Mouse (Mus musculus): ENCODE data around the gene Sardh. TPM values are rescaled to one million over a fixed set of nuclear protein-coding genes. Genes with fewer than 3 reads are reported as not detected.

Gene Sardh
- polyA plus RNA-seq, 1 experiment: not detected

GRCm38 (mm10) chr2:27278859-27279258, 30.7 kb upstream of the Sardh start:
- no peak overlapping the region for H3K27ac ChIP-seq (ENCODE audit: insufficient read depth, low read depth, low read length)
- H3K4me3 ChIP-seq (ENCODE audit: insufficient read depth, low read depth, low read length): no peak overlapping the region
- no peak for TF ChIP-seq POLR2A (IDR thresholded peaks at IDR 0.05; ENCODE audit: insufficient read depth, low read depth, low read length)
- no peak for TF ChIP-seq CTCF (IDR thresholded peaks at IDR 0.05; ENCODE audit: insufficient read depth, low read depth, low read length)
- WGBS: 89% methylated on average over 7 of the region's 7 CpGs
- no peaks in the 10 kb centered on the region for H3K4me1 ChIP-seq (ENCODE audit: control insufficient read depth, insufficient read depth, low read length)

GRCm38 (mm10) chr2:27268325-27268724, 20.2 kb upstream of the Sardh start:
- Histone ChIP-seq H3K4me1 (ENCODE audit: control insufficient read depth, insufficient read depth, low read length) (no peaks in the 10 kb centered on the region), H3K27ac (ENCODE audit: insufficient read depth, low read depth, low read length) (no peak overlapping the region), H3K4me3 (ENCODE audit: insufficient read depth, low read depth, low read length) (no peak overlapping the region)
- WGBS: 41% methylated on average over 2 of the region's 2 CpGs
- TF ChIP-seq POLR2A (IDR thresholded peaks at IDR 0.05; ENCODE audit: insufficient read depth, low read depth, low read length) (no peak), CTCF (IDR thresholded peaks at IDR 0.05; ENCODE audit: insufficient read depth, low read depth, low read length) (no peak)

GRCm38 (mm10) chr2:27265819-27266218, 17.7 kb upstream of the Sardh start:
- Histone ChIP-seq H3K4me1 (ENCODE audit: control insufficient read depth, insufficient read depth, low read length) (no peaks in the 10 kb centered on the region), H3K4me3 (ENCODE audit: insufficient read depth, low read depth, low read length) (no peak overlapping the region), H3K27ac (ENCODE audit: insufficient read depth, low read depth, low read length) (no peak overlapping the region)
- TF ChIP-seq POLR2A (IDR thresholded peaks at IDR 0.05; ENCODE audit: insufficient read depth, low read depth, low read length) (no peak), CTCF (IDR thresholded peaks at IDR 0.05; ENCODE audit: insufficient read depth, low read depth, low read length) (no peak)
- 89% methylated on average over 3 of the region's 3 CpGs for WGBS

- WGBS: 89% methylated on average over 4 of the region's 4 CpGs
- Histone ChIP-seq H3K27ac (ENCODE audit: insufficient read depth, low read depth, low read length) (no peak overlapping the region), H3K4me1 (ENCODE audit: control insufficient read depth, insufficient read depth, low read length) (no peaks in the 10 kb centered on the region), H3K4me3 (ENCODE audit: insufficient read depth, low read depth, low read length) (no peak overlapping the region)
- no peak for TF ChIP-seq POLR2A (IDR thresholded peaks at IDR 0.05; ENCODE audit: insufficient read depth, low read depth, low read length)
- no peak for TF ChIP-seq CTCF (IDR thresholded peaks at IDR 0.05; ENCODE audit: insufficient read depth, low read depth, low read length)
Observed at GRCm38 (mm10) chr2:27262984-27263383, 14.8 kb upstream of the Sardh start.

GRCm38 (mm10) chr2:27251434-27251833, 3.3 kb upstream of the Sardh start:
- H3K4me3 ChIP-seq (ENCODE audit: insufficient read depth, low read depth, low read length): no peak overlapping the region
- peaks cover 10% of the 10 kb centered on the region for H3K4me1 ChIP-seq (ENCODE audit: control insufficient read depth, insufficient read depth, low read length)
- no peak for TF ChIP-seq CTCF (IDR thresholded peaks at IDR 0.05; ENCODE audit: insufficient read depth, low read depth, low read length)
- H3K27ac ChIP-seq (ENCODE audit: insufficient read depth, low read depth, low read length): no peak overlapping the region

GRCm38 (mm10) chr2:27247487-27247863, 662 bp downstream of the Sardh start:
- Histone ChIP-seq H3K4me3 (ENCODE audit: insufficient read depth, low read depth, low read length) (no peak overlapping the region), H3K4me1 (ENCODE audit: control insufficient read depth, insufficient read depth, low read length) (peaks cover 14% of the 10 kb centered on the region), H3K27ac (ENCODE audit: insufficient read depth, low read depth, low read length) (peak overlapping the region; percentile 48; the same call in 1 of the 2 replicates)
- no peak for TF ChIP-seq CTCF (IDR thresholded peaks at IDR 0.05; ENCODE audit: insufficient read depth, low read depth, low read length)
- TF ChIP-seq POLR2A (IDR thresholded peaks at IDR 0.05; ENCODE audit: insufficient read depth, low read depth, low read length): no peak
- 40% methylated on average over 2 of the region's 2 CpGs for WGBS

GRCm38 (mm10) chr2:27246712-27247486, 1.2 kb downstream of the Sardh start:
- TF ChIP-seq CTCF (IDR thresholded peaks at IDR 0.05; ENCODE audit: insufficient read depth, low read depth, low read length): no peak
- TF ChIP-seq POLR2A (IDR thresholded peaks at IDR 0.05; ENCODE audit: insufficient read depth, low read depth, low read length): no peak
- peak overlapping the region; percentile 48; the same call in 1 of the 2 replicates for H3K27ac ChIP-seq (ENCODE audit: insufficient read depth, low read depth, low read length)
- peaks cover 14% of the 10 kb centered on the region for H3K4me1 ChIP-seq (ENCODE audit: control insufficient read depth, insufficient read depth, low read length)
- H3K4me3 ChIP-seq (ENCODE audit: insufficient read depth, low read depth, low read length): peak overlapping the region; percentile 13; the same call in 1 of the 2 replicates
- WGBS: 15% methylated on average over 7 of the region's 7 CpGs

GRCm38 (mm10) chr2:27245947-27246346, 2.2 kb downstream of the Sardh start:
- no peak for TF ChIP-seq POLR2A (IDR thresholded peaks at IDR 0.05; ENCODE audit: insufficient read depth, low read depth, low read length)
- H3K27ac ChIP-seq (ENCODE audit: insufficient read depth, low read depth, low read length): no peak overlapping the region
- 69% methylated on average over 7 of the region's 7 CpGs for WGBS
- peaks cover 14% of the 10 kb centered on the region for H3K4me1 ChIP-seq (ENCODE audit: control insufficient read depth, insufficient read depth, low read length)
- H3K4me3 ChIP-seq (ENCODE audit: insufficient read depth, low read depth, low read length): no peak overlapping the region

- H3K27ac ChIP-seq (ENCODE audit: insufficient read depth, low read depth, low read length): no peak overlapping the region
- TF ChIP-seq CTCF (IDR thresholded peaks at IDR 0.05; ENCODE audit: insufficient read depth, low read depth, low read length) (peak; percentile 81), POLR2A (IDR thresholded peaks at IDR 0.05; ENCODE audit: insufficient read depth, low read depth, low read length) (no peak)
- peaks cover 23% of the 10 kb centered on the region for H3K4me1 ChIP-seq (ENCODE audit: control insufficient read depth, insufficient read depth, low read length)
- H3K4me3 ChIP-seq (ENCODE audit: insufficient read depth, low read depth, low read length): no peak overlapping the region
- WGBS: 36% methylated on average over 4 of the region's 4 CpGs
Observed at GRCm38 (mm10) chr2:27237342-27237741, 10.8 kb downstream of the Sardh start.
